Mouse (Mus musculus) C2C12 (cell line): ENCODE results near the gene Acoxl. TPM values are rescaled to one million over a fixed set of nuclear protein-coding genes. Genes with fewer than 3 reads are reported as not detected.

Experiments
- H3K27me3 ChIP-seq: one replicate; pipeline ENCODE4 v1.6.1; 2011; ENCODE audit not compliant: control insufficient read depth, insufficient read depth, insufficient read length
- H3K36me3 ChIP-seq: one replicate; pipeline ENCODE4 v1.6.1; 2011; ENCODE audit not compliant: control insufficient read depth, insufficient read depth
- H3K4me3 ChIP-seq: one replicate; pipeline ENCODE4 v1.5.1; 2011; ENCODE audit warnings: mild to moderate bottlenecking, control low read depth; ENCODE audit not compliant: poor library complexity, insufficient read depth, severe bottlenecking
- H3K79me2 ChIP-seq: one replicate; pipeline ENCODE4 v1.6.1; 2011; ENCODE audit not compliant: control insufficient read depth, insufficient read depth
- H3K79me3 ChIP-seq: one replicate; pipeline ENCODE4 v1.6.1; 2011; ENCODE audit warnings: low read depth, control low read depth
- H3ac ChIP-seq: one replicate; pipeline ENCODE3; 2011; ENCODE audit warnings: low read depth; ENCODE audit not compliant: control insufficient read depth, insufficient read length
- CEBPB ChIP-seq: IDR thresholded peaks from one replicate; pipeline ENCODE4 v1.6.1; 2011; ENCODE audit warnings: low read depth, mild to moderate bottlenecking, control low read depth, moderate library complexity
- CTCF ChIP-seq: IDR thresholded peaks from one replicate; pipeline ENCODE4 v1.5.1; 2011; ENCODE audit not compliant: control insufficient read depth, insufficient read depth, insufficient read length
- FOSL1 ChIP-seq: IDR thresholded peaks from one replicate; pipeline ENCODE4 v1.8.0; 2011; ENCODE audit warnings: mild to moderate bottlenecking, low read length; ENCODE audit not compliant: poor library complexity, insufficient read depth, severe bottlenecking
- MAX ChIP-seq: IDR thresholded peaks from one replicate; pipeline ENCODE4 v1.6.1; 2011; ENCODE audit warnings: mild to moderate bottlenecking, control low read depth
- MYOD1 ChIP-seq: IDR thresholded peaks from one replicate; pipeline ENCODE4 v1.6.1; 2011; ENCODE audit warnings: low read depth; ENCODE audit not compliant: control insufficient read depth, insufficient read length
- MYOG ChIP-seq: IDR thresholded peaks from one replicate; pipeline ENCODE4 v1.6.1; 2011; ENCODE audit not compliant: control insufficient read depth, insufficient read length; ENCODE audit errors: extremely low read depth
- USF1 ChIP-seq: IDR thresholded peaks from one replicate; pipeline ENCODE4 v1.6.1; 2011; ENCODE audit warnings: low read depth, mild to moderate bottlenecking, control low read depth, moderate library complexity
- polyA plus RNA-seq: library from polyadenylated mRNA; unstranded; fragments of >200 nt; fragmentation: generic; extraction: Trizol; gene quantifications from one replicate; pipeline ENCODE4 v1.2.1, GENCODE M21; 2012; ENCODE audit warnings: missing spikeins

Gene Acoxl
- polyA plus RNA-seq, 1 experiment = not detected

DNA sequence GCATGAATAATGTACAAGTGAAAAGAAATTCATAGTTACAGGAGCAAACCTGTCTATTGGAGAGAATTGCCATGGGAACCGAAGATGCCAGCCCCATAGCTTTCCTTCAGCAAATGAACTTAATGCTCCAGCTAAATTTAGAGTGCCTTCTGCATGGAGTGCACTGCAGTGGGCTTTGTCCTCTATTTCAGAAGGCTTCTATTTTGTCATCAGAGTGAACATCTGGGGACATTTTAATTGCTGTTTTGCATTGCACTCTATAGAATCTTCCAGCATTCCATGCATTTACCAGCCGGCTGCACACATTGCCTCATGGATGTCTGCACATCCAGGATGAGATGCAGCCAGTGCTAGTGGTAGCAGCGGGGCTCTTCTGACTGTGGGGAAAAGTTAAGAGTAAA lies 94.9 kb downstream of the Acoxl start:
- Histone ChIP-seq H3ac (no peak overlapping the region), H3K27me3 (peaks cover 13% of the 10 kb centered on the region), H3K79me2 (no peaks in the 10 kb centered on the region), H3K79me3 (no peaks in the 10 kb centered on the region), H3K36me3 (no peaks in the 10 kb centered on the region), H3K4me3 (no peak overlapping the region)
- no peak for TF ChIP-seq MYOG
- no peak for TF ChIP-seq CTCF
- no peak for TF ChIP-seq CEBPB
- no peak for TF ChIP-seq USF1
- TF ChIP-seq MAX = no peak

DNA sequence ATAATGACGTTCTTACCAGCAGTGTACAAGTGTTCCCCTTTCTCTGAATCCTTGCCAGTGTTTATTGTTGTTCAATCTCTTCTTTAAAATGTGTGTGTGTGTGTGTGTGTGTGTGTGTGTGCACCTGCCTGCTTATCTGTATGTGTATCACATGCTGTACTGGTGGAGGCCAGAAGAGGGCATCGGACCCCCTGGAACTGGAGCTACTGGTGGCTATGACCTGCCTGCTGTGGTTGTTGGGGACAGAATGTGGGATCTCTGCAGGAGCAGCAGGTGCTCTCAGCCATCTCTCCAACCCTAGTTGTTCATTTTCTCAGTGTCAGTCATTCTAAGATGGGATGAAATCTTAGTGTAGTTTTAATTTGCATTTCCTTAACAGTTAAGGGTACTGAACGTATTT lies 98.4 kb downstream of the Acoxl start:
- Histone ChIP-seq H3K4me3 (no peak overlapping the region), H3K36me3 (no peaks in the 10 kb centered on the region), H3K79me2 (no peaks in the 10 kb centered on the region), H3K27me3 (peaks cover 8% of the 10 kb centered on the region), H3ac (no peak overlapping the region), H3K79me3 (no peaks in the 10 kb centered on the region)
- no peak for TF ChIP-seq FOSL1
- TF ChIP-seq MYOD1 = no peak
- TF ChIP-seq CEBPB = no peak
- no peak for TF ChIP-seq MAX
- TF ChIP-seq CTCF = no peak
- no peak for TF ChIP-seq MYOG
- no peak for TF ChIP-seq USF1

DNA sequence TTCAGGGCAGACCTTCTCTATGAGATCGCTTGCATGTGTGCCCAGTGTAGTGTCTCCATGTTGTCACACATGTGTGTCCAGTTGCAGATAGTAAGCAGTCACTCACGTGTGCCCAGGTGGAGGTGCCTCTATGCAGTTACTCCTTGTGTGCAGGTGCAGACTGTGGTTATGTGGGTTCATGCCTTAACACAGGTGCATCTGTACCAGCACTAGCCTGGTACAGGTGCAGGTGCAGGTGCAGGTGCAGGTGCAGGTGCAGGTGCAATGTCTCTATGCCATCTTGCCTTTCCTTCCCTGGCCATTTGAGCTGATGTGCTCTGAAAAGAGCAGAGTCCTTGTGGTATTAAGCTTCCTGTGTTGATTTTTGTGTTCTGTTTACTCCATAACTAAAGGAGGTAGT lies 100.5 kb downstream of the Acoxl start:
- Histone ChIP-seq H3K4me3 (no peak overlapping the region), H3K27me3 (peaks cover 5% of the 10 kb centered on the region), H3K79me3 (no peaks in the 10 kb centered on the region), H3ac (no peak overlapping the region), H3K36me3 (no peaks in the 10 kb centered on the region), H3K79me2 (no peaks in the 10 kb centered on the region)
- TF ChIP-seq MYOD1 = no peak
- TF ChIP-seq CEBPB = no peak
- TF ChIP-seq FOSL1 = no peak
- no peak for TF ChIP-seq MYOG
- no peak for TF ChIP-seq USF1
- TF ChIP-seq MAX = no peak
- no peak for TF ChIP-seq CTCF

DNA sequence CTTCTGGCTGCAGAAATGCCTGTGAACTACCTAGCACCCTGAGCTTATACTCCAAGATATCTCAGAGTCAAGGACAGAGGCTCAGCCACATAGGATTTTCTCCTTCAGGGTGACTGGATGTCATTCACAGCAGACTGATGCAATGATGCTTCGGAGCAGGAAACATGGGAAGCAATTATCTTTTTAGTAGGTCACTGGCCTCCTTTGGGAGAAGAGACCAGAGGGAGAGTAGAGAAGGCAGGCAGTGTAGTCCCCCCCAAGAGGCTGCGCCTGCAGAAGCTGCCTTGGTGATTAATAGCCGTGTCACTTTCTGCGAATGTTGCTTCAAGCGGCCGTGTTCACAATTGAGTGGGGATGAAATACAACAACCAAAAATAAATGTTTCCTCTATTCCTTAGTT lies 121.9 kb downstream of the Acoxl start:
- H3K79me3 ChIP-seq = no peaks in the 10 kb centered on the region
- H3K79me2 ChIP-seq = no peaks in the 10 kb centered on the region
- H3ac ChIP-seq = no peak overlapping the region
- no peaks in the 10 kb centered on the region for H3K27me3 ChIP-seq
- no peak for TF ChIP-seq USF1
- peak; percentile 30 for TF ChIP-seq CEBPB
- H3K4me3 ChIP-seq = no peak overlapping the region
- H3K36me3 ChIP-seq = no peaks in the 10 kb centered on the region

DNA sequence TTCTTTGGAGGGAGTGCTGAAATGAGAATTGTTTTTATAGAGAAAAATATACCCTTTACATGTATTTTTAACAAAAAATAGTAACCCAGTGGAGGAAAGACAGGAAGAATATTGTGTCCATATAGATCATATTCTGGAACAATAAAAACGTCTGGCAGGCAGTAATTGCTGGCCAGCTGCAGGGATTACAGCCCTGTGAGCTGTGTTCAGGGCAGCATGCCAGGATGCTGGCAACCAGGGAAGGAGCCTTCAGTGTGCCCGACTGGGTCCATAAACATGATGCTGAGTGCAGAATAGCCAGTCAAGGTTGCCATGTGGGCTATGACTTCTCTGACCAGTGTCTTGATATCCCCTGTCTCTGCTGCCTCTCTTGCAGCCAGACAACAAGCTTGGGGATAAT lies 122.5 kb downstream of the Acoxl start:
- Histone ChIP-seq H3ac (no peak overlapping the region), H3K4me3 (no peak overlapping the region), H3K79me3 (no peaks in the 10 kb centered on the region), H3K79me2 (no peaks in the 10 kb centered on the region), H3K36me3 (no peaks in the 10 kb centered on the region), H3K27me3 (no peaks in the 10 kb centered on the region)
- peak; percentile 57 for TF ChIP-seq MYOD1
- TF ChIP-seq CTCF = no peak

DNA sequence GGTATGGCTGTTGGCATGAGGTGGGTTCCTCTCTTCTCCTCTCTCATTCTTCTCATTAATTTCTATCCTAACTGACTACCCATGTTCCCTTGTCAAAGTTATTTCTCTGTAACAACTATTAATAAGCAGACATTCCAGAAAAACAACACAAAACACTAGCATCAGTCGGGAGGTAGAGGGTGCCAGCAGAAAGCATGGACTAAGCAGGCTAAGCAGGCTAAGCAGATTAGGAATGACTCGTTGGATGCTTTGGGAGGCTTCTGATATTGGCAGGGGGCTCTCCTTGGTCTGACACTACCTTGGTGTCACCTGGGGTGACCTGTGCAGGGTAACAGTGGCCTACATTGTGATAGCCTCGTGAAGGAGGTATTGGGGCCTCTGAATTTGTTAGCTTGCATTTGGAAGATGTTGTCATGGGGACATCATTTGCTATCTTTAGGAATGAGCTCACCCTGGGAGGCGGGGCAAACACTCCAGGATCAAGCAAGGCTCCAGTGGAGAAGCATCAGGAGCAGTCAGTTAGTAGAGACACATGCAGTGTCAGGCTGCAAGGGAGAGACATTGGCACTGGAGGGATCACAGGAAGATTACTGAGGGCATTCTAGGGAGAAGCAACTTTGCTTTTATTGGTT lies 123.2 kb downstream of the Acoxl start:
- no peaks in the 10 kb centered on the region for H3K79me2 ChIP-seq
- no peaks in the 10 kb centered on the region for H3K27me3 ChIP-seq

More for the DNA sequence above, 123.2 kb downstream of the Acoxl start:
- TF ChIP-seq MYOD1 (no peak), USF1 (no peak), CTCF (no peak), FOSL1 (no peak), MAX (no peak), MYOG (no peak)
- Histone ChIP-seq H3K36me3 (no peaks in the 10 kb centered on the region), H3K79me3 (no peaks in the 10 kb centered on the region), H3ac (no peak overlapping the region), H3K4me3 (no peak overlapping the region)
